14 mouse cellular contexts compared by ENCODE assay signal in genomic region chr4:119682596-119682995, GRCm38 (mm10). TPM values are rescaled to one million over a fixed set of nuclear protein-coding genes. Genes with fewer than 3 reads are reported as not detected.
DNase-seq lines count a peak whose midpoint lies in the region; ATAC-seq lines count a peak whose summit lies in the region.
"Had no signal": no experiment of that assay in that cellular context is flagged by ENCODE, and none has a peak within 500 bp of the region (broad histone marks: within the 10 kb centered on the region; RNA-seq: fewer than 3 reads in every experiment).

No protein-coding gene starts in this region.

- H3K9me3 ChIP-seq in midbrain, embryonic 11.5 days (ENCODE audit: control insufficient read depth, low read length): no peaks in the 10 kb centered on the region

- H3K4me3 ChIP-seq in midbrain, embryonic 11.5 days (ENCODE audit: low read depth, low read length): no peak overlapping the region
- H3K4me3 ChIP-seq: heart, embryonic 12.5 days had no signal

- H3K27me3 ChIP-seq in midbrain, embryonic 11.5 days (ENCODE audit: control insufficient read depth, insufficient read depth, low read length): no peaks in the 10 kb centered on the region
- H3K27me3 ChIP-seq: heart, embryonic 12.5 days had no signal

- no peak overlapping the region for H3K27ac ChIP-seq in midbrain, embryonic 11.5 days (ENCODE audit: low read depth, low read length)

- ATAC-seq in midbrain, embryonic 11.5 days (ENCODE audit: low FRiP score): peak; percentile 64; the same call in 1 of the 2 replicates

- 38% methylated on average over 5 of the region's 5 CpGs for WGBS in midbrain, embryonic 11.5 days

- no peaks in the 10 kb centered on the region for H3K36me3 ChIP-seq in midbrain, embryonic 11.5 days (ENCODE audit: control insufficient read depth, insufficient read depth, low read length)
- H3K36me3 ChIP-seq: heart, embryonic 12.5 days had no signal

- peak; percentile 49 for DNase-seq in heart, adult 11 months
- DNase-seq in heart, postnatal 4 days: no peak
- DNase-seq in ES-CJ7 (ENCODE audit: low read depth, low spot score) (peak; percentile 27), WW6 (ENCODE audit: low read depth, low spot score) (peak; percentile 9)
- DNase-seq in midbrain, embryonic 11.5 days (ENCODE audit: low spot score, missing footprints): no peak
- no peak for DNase-seq in lung, postnatal 36 days
- DNase-seq in adrenal gland, postnatal 10 days: no peak
- DNase-seq: adrenal gland, adult 8-10 months; cerebellum, adult 8-10 months; kidney, adult 2 months had no signal

- H3K4me2 ChIP-seq in midbrain, embryonic 11.5 days: no peak overlapping the region
- H3K4me2 ChIP-seq: heart, embryonic 12.5 days had no signal

- no peak overlapping the region for H3K9ac ChIP-seq in midbrain, embryonic 11.5 days (ENCODE audit: low read length)
- H3K9ac ChIP-seq: heart, embryonic 12.5 days had no signal

- H3K4me1 ChIP-seq in midbrain, embryonic 11.5 days (ENCODE audit: control insufficient read depth, insufficient read depth, low read length): peaks cover 5% of the 10 kb centered on the region; the same call in 1 of the 2 replicates

RNA-seq across cellular contexts. Expression of gene Guca2b, which starts 23.8 kb away (rescaled TPM):
- under 1 TPM in 1 of 2 experiments, not detected in 1; 0.79 TPM for total RNA-seq in heart, postnatal 4 days (2021)
- not detected in 2 replicates for polyA plus RNA-seq in midbrain, embryonic 11.5 days (2014; fragmentation: Nextera tagmentation; extraction: Ambion mirVana)
- total RNA-seq in adrenal gland, postnatal 10 days (2021): not detected
- total RNA-seq: adrenal gland, adult 8-10 months had no signal
- polyA plus RNA-seq: heart, embryonic 12.5 days; limb, embryonic 11.5 days; lung, embryonic 16.5 days had no signal

RNA-seq across cellular contexts. Expression of gene Guca2a, which starts 45.1 kb away (rescaled TPM):
- not detected for total RNA-seq in heart, postnatal 4 days (2021)
- polyA plus RNA-seq in midbrain, embryonic 11.5 days (2014; fragmentation: Nextera tagmentation; extraction: Ambion mirVana): not detected in 2 replicates
- total RNA-seq in adrenal gland, postnatal 10 days (2021): not detected
- polyA plus RNA-seq: heart, embryonic 12.5 days; limb, embryonic 11.5 days; thymus, postnatal 0 days had no signal

RNA-seq across cellular contexts. Expression of gene Hivep3, which starts 51.0 kb away (rescaled TPM):
- 1 to 10 TPM; 6.2 to 7.1 TPM for total RNA-seq in heart, postnatal 4 days (2021)
- polyA plus RNA-seq in midbrain, embryonic 11.5 days (2014; fragmentation: Nextera tagmentation; extraction: Ambion mirVana): 2.0 and 2.1 TPM in 2 replicates
- 1 to 10 TPM; 7.4 to 9.7 TPM for total RNA-seq in adrenal gland, postnatal 10 days (2021)

Comparison
In these comparisons a context has a peak if more than half of its experiments do, and no peak if none do; other contexts are left out.
1. DNase-seq: peak in heart, adult 11 months (single experiment), ES-CJ7 (single experiment) and WW6 (single experiment); none in heart, postnatal 4 days (single experiment), midbrain, embryonic 11.5 days (single experiment), lung, postnatal 36 days (single experiment) and adrenal gland, postnatal 10 days (single experiment).